Mouse (Mus musculus) liver, embryonic 12.5 days (tissue): ENCODE data around the gene Tle3. TPM values are rescaled to one million over a fixed set of nuclear protein-coding genes. Genes with fewer than 3 reads are reported as not detected.

Experiments
- ATAC-seq: fragments of 200-750 bp; cut with Nextera tagmentation; 2 replicates; pipeline ENCODE4 v1.8.0; 2017; ENCODE audit warnings: moderate number of reproducible peaks, mild to moderate bottlenecking, moderate library complexity
- H3K27ac ChIP-seq: fragments of 300-500 bp; sonication (generic); 2 replicates; pipeline ENCODE4 v1.5.1; 2016; ENCODE audit warnings: mild to moderate bottlenecking
- H3K27me3 ChIP-seq: fragments of 300-500 bp; sonication (generic); replicated peaks from 2 replicates; pipeline ENCODE4 v1.6.1; 2016; ENCODE audit warnings: mild to moderate bottlenecking, moderate library complexity
- H3K36me3 ChIP-seq: fragments of 300-500 bp; sonication (generic); 2 replicates; pipeline ENCODE4 v1.6.1; 2016; ENCODE audit warnings: mild to moderate bottlenecking, moderate library complexity
- H3K4me1 ChIP-seq: fragments of 300-500 bp; sonication (generic); 2 replicates; pipeline ENCODE4 v1.6.1; 2016
- H3K4me2 ChIP-seq: fragments of 300-500 bp; sonication (generic); 2 replicates; pipeline ENCODE4 v1.6.1; 2016; ENCODE audit warnings: mild to moderate bottlenecking, moderate library complexity
- H3K4me3 ChIP-seq: fragments of 300-500 bp; sonication (generic); 2 replicates; pipeline ENCODE4 v1.5.1; 2016; ENCODE audit warnings: mild to moderate bottlenecking, moderate library complexity
- H3K9ac ChIP-seq: fragments of 300-500 bp; sonication (generic); 2 replicates; pipeline ENCODE4 v1.6.1; 2016; ENCODE audit warnings: mild to moderate bottlenecking, moderate library complexity
- H3K9me3 ChIP-seq: fragments of 300-500 bp; sonication (generic); replicated peaks from 2 replicates; pipeline ENCODE4 v1.6.1; 2016; ENCODE audit warnings: mild to moderate bottlenecking, moderate library complexity
- WGBS: fragments of 180-500 bp; shearing (Covaris S2); methylation state at CpG from one replicate; pipeline ENCODE4 v1.1.7; 2016; ENCODE audit not compliant: insufficient replicate concordance; 5-methylcytosine and 5-hydroxymethylcytosine counted together
- polyA plus RNA-seq: library from polyadenylated mRNA; unstranded; fragments of >200 nt; fragmentation: Nextera tagmentation; extraction: Ambion mirVana; gene quantifications from 2 replicates; pipeline ENCODE4 v1.2.1, GENCODE M21; 2016

The Tle3 gene
- polyA plus RNA-seq, 1 experiment from 2014 or later, result 7.7 TPM

- Histone ChIP-seq H3K4me1 (no peaks in the 10 kb centered on the region), H3K36me3 (no peaks in the 10 kb centered on the region), H3K27me3 (peaks cover 32% of the 10 kb centered on the region; the same call in 1 of the 2 replicates), H3K4me3 (no peak overlapping the region), H3K4me2 (no peak overlapping the region), H3K27ac (no peak overlapping the region), H3K9ac (no peak overlapping the region), H3K9me3 (no peaks in the 10 kb centered on the region)
- WGBS, result 24% methylated on average over 6 of the region's 6 CpGs
- ATAC-seq, result no peak
Measured at GRCm38 (mm10) chr9:61427051-61427450, 54.9 kb downstream of the Tle3 start.

- Histone ChIP-seq H3K27ac (no peak overlapping the region), H3K4me1 (0 out of 2 replicates have a peak, but pooled peaks cover 2% of the 10 kb centered on the region), H3K9me3 (no peaks in the 10 kb centered on the region), H3K4me3 (no peak overlapping the region), H3K36me3 (no peaks in the 10 kb centered on the region), H3K27me3 (peaks cover 37% of the 10 kb centered on the region; the same call in 1 of the 2 replicates), H3K4me2 (no peak overlapping the region), H3K9ac (no peak overlapping the region)
- WGBS, result 58% methylated on average over 3 of the region's 3 CpGs
- ATAC-seq, result no peak
Measured at GRCm38 (mm10) chr9:61427901-61428300, 55.7 kb downstream of the Tle3 start.

- no peaks in the 10 kb centered on the region for H3K36me3 ChIP-seq
- H3K9ac ChIP-seq, result no peak overlapping the region
- WGBS, result 59% methylated on average over 4 of the region's 4 CpGs
- no peak for ATAC-seq
- H3K27me3 ChIP-seq, result peaks cover 65% of the 10 kb centered on the region
- 0 out of 2 replicates have a peak, but pooled peaks cover 2% of the 10 kb centered on the region for H3K4me1 ChIP-seq
- H3K4me3 ChIP-seq, result no peak overlapping the region
- no peaks in the 10 kb centered on the region for H3K9me3 ChIP-seq
- H3K4me2 ChIP-seq, result no peak overlapping the region
- no peak overlapping the region for H3K27ac ChIP-seq
Measured at GRCm38 (mm10) chr9:61431830-61432229, 59.7 kb downstream of the Tle3 start.

- H3K27me3 ChIP-seq, result peaks cover 74% of the 10 kb centered on the region
Measured at GRCm38 (mm10) chr9:61433206-61433605, 61.0 kb downstream of the Tle3 start.

GRCm38 (mm10) chr9:61434062-61434461, 61.9 kb downstream of the Tle3 start:
- no peaks in the 10 kb centered on the region for H3K9me3 ChIP-seq
- ATAC-seq, result no peak
- no peak overlapping the region for H3K4me3 ChIP-seq
- H3K4me2 ChIP-seq, result no peak overlapping the region
- H3K36me3 ChIP-seq, result no peaks in the 10 kb centered on the region
- no peak overlapping the region for H3K9ac ChIP-seq
- H3K27ac ChIP-seq, result no peak overlapping the region
- 40% methylated on average over 11 of the region's 11 CpGs for WGBS
- 0 out of 2 replicates have a peak, but pooled peaks cover 2% of the 10 kb centered on the region for H3K4me1 ChIP-seq
- peaks cover 74% of the 10 kb centered on the region for H3K27me3 ChIP-seq

More at GRCm38 (mm10) chr9:61433206-61433605, 61.0 kb downstream of the Tle3 start:
- ATAC-seq, result no peak
- Histone ChIP-seq H3K27ac (no peak overlapping the region), H3K4me2 (no peak overlapping the region), H3K4me1 (0 out of 2 replicates have a peak, but pooled peaks cover 2% of the 10 kb centered on the region), H3K36me3 (no peaks in the 10 kb centered on the region), H3K4me3 (no peak overlapping the region), H3K9ac (no peak overlapping the region), H3K9me3 (no peaks in the 10 kb centered on the region)
- 55% methylated on average over 2 of the region's 2 CpGs for WGBS

- Histone ChIP-seq H3K27me3 (peaks cover 76% of the 10 kb centered on the region), H3K4me1 (0 out of 2 replicates have a peak, but pooled peaks cover 2% of the 10 kb centered on the region), H3K36me3 (no peaks in the 10 kb centered on the region), H3K9me3 (no peaks in the 10 kb centered on the region), H3K9ac (no peak overlapping the region), H3K4me2 (no peak overlapping the region), H3K27ac (no peak overlapping the region), H3K4me3 (no peak overlapping the region)
- ATAC-seq, result 0 out of 2 replicates have a peak, but pooled peaks have one; percentile 27
- 26% methylated on average over 8 of the region's 8 CpGs for WGBS
Measured at GRCm38 (mm10) chr9:61435191-61435989, 63.2 kb downstream of the Tle3 start.

GRCm38 (mm10) chr9:61436104-61436503, 63.9 kb downstream of the Tle3 start:
- no peak overlapping the region for H3K9ac ChIP-seq
- no peak overlapping the region for H3K4me2 ChIP-seq
- H3K9me3 ChIP-seq, result no peaks in the 10 kb centered on the region
- WGBS, result 51% methylated on average over 2 of the region's 2 CpGs
- H3K4me1 ChIP-seq, result 0 out of 2 replicates have a peak, but pooled peaks cover 2% of the 10 kb centered on the region
- H3K4me3 ChIP-seq, result no peak overlapping the region
- H3K27me3 ChIP-seq, result peaks cover 70% of the 10 kb centered on the region
- no peaks in the 10 kb centered on the region for H3K36me3 ChIP-seq
- H3K27ac ChIP-seq, result no peak overlapping the region
- no peak for ATAC-seq

- ATAC-seq, result no peak
- H3K9me3 ChIP-seq, result no peaks in the 10 kb centered on the region
Measured at GRCm38 (mm10) chr9:61436761-61437160, 64.6 kb downstream of the Tle3 start.

GRCm38 (mm10) chr9:61439092-61439491, 66.9 kb downstream of the Tle3 start:
- Histone ChIP-seq H3K4me1 (no peaks in the 10 kb centered on the region), H3K4me3 (no peak overlapping the region), H3K9me3 (no peaks in the 10 kb centered on the region), H3K36me3 (no peaks in the 10 kb centered on the region), H3K27me3 (peaks cover 59% of the 10 kb centered on the region), H3K27ac (no peak overlapping the region), H3K4me2 (no peak overlapping the region), H3K9ac (no peak overlapping the region)
- WGBS, result 52% methylated on average over 6 of the region's 6 CpGs
- no peak for ATAC-seq

More at GRCm38 (mm10) chr9:61436761-61437160, 64.6 kb downstream of the Tle3 start:
- H3K36me3 ChIP-seq, result no peaks in the 10 kb centered on the region
- H3K4me1 ChIP-seq, result 0 out of 2 replicates have a peak, but pooled peaks cover 2% of the 10 kb centered on the region
- H3K9ac ChIP-seq, result no peak overlapping the region
- H3K27ac ChIP-seq, result no peak overlapping the region
- H3K27me3 ChIP-seq, result peaks cover 68% of the 10 kb centered on the region
- WGBS, result 85% methylated on average over 6 of the region's 6 CpGs
- no peak overlapping the region for H3K4me3 ChIP-seq
- no peak overlapping the region for H3K4me2 ChIP-seq

- peaks cover 53% of the 10 kb centered on the region for H3K27me3 ChIP-seq
- H3K4me2 ChIP-seq, result no peak overlapping the region
- H3K4me3 ChIP-seq, result no peak overlapping the region
- H3K9me3 ChIP-seq, result no peaks in the 10 kb centered on the region
- no peaks in the 10 kb centered on the region for H3K36me3 ChIP-seq
- 56% methylated on average over 2 of the region's 2 CpGs for WGBS
- no peak for ATAC-seq
- H3K27ac ChIP-seq, result no peak overlapping the region
- H3K4me1 ChIP-seq, result no peaks in the 10 kb centered on the region
- H3K9ac ChIP-seq, result no peak overlapping the region
Measured at GRCm38 (mm10) chr9:61439979-61440378, 67.8 kb downstream of the Tle3 start.

- no peaks in the 10 kb centered on the region for H3K36me3 ChIP-seq
- no peak overlapping the region for H3K9ac ChIP-seq
- H3K4me1 ChIP-seq, result no peaks in the 10 kb centered on the region
- H3K27ac ChIP-seq, result no peak overlapping the region
- no peak for ATAC-seq
- no peaks in the 10 kb centered on the region for H3K9me3 ChIP-seq
- H3K27me3 ChIP-seq, result peaks cover 50% of the 10 kb centered on the region
- whole genome bisulfite sequencing, result 60% methylated on average over 11 of the region's 11 CpGs
- H3K4me3 ChIP-seq, result no peak overlapping the region
- no peak overlapping the region for H3K4me2 ChIP-seq
Measured at GRCm38 (mm10) chr9:61441206-61441913, 69.2 kb downstream of the Tle3 start.
